Mouse (Mus musculus): ENCODE measurements around the gene D630045J12Rik.

D630045J12Rik gene

GRCm38 (mm10) chr6:38242295-38242830, 11.4 kb downstream of the D630045J12Rik start:
- DNase-seq (ENCODE audit: low read depth): no peak

GRCm38 (mm10) chr6:38241508-38241907, 12.3 kb downstream of the D630045J12Rik start:
- DNase-seq (ENCODE audit: low read depth): no peak

DNA sequence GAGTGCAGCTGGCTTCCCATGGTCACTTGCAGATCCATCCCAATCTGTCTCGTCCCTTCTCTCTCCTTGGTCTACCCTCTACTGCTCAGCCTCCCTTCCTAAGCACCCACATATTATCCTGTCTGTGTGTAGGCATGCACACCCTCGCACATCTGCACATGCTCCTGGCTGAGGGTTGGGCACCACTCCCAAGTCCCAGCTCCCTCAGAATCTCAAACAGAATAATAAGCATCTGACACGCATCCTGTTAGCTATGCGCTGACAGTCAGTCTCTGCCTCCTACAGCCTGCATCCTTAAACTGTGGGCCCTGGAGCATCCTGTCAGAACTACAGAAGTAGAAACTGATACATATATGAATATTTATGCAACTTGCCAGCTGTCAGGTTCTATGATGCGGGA, 13.2 kb downstream of the D630045J12Rik start:
- no peak for DNase-seq (ENCODE audit: low read depth)

DNA sequence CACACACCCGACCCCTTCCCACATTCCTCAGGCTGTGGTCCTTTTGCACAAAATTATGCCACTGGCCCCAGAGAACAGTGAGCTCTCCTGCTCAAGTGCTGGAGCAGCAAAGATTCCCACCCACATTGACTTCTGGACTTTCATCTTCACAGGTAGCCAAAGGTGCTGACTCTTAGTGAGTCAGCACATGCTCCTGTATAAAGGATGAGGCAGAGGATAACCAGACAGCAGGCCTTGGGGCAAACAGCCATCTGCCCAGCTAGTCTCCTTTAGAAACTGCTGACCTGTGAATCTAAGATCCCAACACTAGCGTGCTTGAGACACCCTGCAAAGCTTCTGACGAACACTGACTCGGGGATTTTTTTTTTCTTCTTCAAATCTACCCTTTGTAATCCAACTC, 15.4 kb downstream of the D630045J12Rik start:
- no peak for DNase-seq (ENCODE audit: low read depth)

DNA sequence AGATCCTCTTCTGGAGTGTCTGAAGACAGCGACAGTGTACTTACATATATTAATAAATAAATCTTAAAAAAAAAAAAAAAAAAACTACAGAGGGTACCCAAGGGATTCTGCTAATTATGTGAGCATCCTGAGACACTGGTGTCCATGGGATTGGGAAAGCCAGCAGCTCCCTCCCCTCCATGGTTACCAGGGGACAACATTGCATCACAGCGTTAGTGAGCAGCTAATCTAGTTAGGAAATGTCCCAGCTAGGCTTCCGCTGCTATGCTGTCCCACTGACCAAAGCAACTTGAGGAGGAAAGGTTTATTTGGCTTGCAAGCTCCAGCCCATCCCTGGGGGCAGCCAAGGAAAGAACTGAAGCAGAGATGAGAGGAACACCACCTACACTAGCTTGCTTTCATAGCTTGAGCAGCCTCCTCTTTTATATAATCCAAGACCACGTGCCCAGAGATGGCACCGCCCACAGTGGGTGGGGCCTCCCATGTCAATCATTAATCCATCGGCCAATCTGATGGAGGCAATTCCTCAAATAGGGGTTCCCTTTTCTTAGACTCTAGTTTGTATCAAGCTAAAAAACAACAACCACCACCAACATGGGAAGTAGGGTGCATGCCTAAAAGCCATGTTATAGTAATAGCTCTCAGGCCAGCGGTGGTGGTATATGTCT, 17.7 kb downstream of the D630045J12Rik start:
- no peak for DNase-seq (ENCODE audit: low read depth)

GRCm38 (mm10) chr6:38233803-38234202, 20.0 kb downstream of the D630045J12Rik start:
- DNase-seq (ENCODE audit: low read depth): no peak

DNA sequence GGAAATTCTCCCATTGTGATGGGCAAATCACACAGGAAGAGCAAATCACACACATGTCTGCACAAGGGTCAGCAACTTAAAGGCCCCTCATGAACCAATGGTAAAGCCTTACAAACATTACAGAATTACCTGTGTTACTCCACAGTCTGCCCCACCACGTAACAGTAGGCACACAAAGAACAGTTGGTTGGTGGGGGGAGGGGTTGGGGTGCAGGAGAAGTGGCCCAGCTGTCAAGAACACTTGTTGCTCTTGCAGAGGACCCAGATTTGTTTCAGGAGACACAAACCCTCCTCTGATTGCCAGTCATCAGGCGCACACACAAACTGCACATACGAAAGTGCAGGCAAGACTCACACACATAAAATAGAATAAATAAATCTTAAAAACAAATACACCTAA, 20.9 kb downstream of the D630045J12Rik start:
- DNase-seq (ENCODE audit: low read depth): no peak

- no peak for DNase-seq (ENCODE audit: low read depth)
These were observed 21.8 kb downstream of the D630045J12Rik start for GRCm38 (mm10) chr6:38231994-38232393.

DNA sequence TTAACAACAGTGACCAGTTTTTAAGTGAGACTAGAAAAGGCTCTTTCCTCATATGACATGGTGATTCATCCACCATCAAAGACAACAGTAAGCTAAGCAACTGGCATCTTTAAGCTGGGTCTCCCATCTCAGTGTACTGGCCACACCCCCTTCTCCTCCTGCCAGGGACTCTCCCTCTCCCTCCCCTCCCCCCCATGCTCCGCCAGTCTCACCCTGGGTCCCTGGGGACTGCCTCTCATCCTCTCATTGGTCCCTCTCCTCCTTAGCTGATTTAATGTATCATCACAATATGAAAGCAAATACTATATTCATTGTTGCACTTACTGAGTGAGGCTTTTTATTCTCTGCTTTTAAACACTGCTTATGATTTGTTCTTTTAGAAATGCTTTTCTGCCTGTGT, 29.7 kb downstream of the D630045J12Rik start:
- DNase-seq (ENCODE audit: low read depth): no peak

DNA sequence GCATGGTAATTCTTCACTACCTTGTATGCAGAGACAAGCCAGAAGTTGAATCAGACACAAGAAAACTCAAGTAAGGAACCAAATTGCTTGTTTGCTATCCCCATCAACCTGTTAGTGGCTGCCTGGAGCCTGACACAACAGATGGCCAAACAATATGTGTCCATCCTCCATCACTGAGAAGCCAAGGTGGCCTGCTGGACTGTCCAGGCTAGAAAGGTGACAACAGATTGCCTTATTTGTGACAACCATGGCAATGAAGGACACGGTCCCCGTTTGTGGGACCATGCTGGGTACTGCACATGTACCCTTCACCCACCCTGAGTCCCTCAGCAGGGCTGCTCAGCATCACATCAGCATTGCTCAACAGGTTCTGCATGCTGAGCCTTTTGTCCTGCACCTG, 34.5 kb downstream of the D630045J12Rik start:
- no peak for DNase-seq (ENCODE audit: low read depth)

DNA sequence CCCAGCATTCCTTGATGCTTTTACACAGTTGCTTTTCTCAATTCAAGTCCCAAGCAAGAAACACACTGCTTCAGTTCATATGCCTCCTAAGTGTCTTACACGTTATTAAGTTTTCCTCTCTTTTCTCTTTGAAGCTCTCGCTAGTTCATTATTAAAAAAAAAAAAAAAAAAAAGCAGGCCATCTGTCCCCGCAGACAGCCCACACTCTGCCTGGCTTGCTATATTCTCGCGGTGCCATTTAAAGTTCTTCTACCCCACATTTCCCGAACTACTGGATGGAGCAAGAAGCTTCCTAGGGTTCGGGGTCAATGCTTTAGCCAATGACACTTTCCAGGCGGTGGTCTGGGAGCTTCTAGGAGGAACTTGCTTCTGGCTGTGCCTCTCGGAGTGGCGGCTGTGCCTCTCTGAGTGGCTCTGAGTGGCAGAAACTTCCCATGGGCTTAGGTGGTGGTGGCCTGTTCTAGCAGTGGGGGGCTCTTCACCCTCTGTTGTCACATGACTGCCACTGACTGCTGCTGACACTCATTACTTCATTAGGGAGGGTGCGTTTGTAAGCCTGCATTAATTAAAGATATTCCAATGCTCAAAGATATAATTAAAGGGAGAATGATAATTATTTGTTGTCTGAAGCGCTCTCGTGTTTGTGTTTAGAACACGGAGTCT, 38.2 kb downstream of the D630045J12Rik start:
- no peak for DNase-seq (ENCODE audit: low read depth)

- no peak for DNase-seq (ENCODE audit: low read depth)
These were observed 46.2 kb downstream of the D630045J12Rik start for GRCm38 (mm10) chr6:38207621-38208020.

GRCm38 (mm10) chr6:38206941-38207531, 46.8 kb downstream of the D630045J12Rik start:
- no peak for DNase-seq (ENCODE audit: low read depth)

DNA sequence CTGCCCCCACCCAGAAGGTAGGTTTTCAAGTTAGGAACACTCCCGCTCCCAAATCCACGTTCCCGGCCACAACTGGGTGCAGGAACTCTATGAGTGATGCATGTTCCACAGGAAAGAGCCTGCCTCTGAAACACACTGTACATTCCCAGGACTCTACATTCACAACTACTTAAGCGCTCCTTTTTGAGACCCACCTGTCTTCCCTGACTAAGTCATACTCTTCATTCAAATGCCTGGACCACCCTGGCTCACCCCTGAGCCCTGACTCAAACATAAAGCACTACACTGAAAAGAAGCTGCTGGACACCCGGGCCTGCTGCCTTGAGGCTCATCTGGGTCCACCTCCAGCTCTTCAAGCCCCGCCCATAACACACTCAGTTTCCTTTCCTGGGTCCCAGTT, 48.4 kb downstream of the D630045J12Rik start:
- DNase-seq (ENCODE audit: low read depth): no peak

DNA sequence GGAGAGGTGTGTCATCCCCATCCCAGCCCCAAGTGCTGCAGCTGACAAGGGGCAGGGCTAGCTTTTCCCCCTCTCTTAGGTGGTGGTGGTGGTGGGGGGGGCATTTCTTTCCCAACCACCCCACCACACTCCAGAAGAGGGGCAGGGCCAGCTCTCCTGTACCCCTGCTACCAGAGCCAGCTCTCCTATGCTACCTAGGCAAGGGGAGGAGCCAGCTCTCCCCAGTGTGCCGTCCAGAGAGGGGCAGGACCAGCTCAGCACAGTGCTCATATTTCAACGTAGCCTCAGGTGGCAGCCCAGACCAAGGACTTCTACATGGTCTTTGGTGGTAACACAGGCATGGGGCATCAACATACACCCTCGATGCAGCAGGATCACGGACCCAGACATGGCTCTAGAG, 50.0 kb downstream of the D630045J12Rik start:
- no peak for DNase-seq (ENCODE audit: low read depth)

- no peak for DNase-seq (ENCODE audit: low read depth)
These were observed 51.0 kb downstream of the D630045J12Rik start for GRCm38 (mm10) chr6:38202816-38203215.

DNA sequence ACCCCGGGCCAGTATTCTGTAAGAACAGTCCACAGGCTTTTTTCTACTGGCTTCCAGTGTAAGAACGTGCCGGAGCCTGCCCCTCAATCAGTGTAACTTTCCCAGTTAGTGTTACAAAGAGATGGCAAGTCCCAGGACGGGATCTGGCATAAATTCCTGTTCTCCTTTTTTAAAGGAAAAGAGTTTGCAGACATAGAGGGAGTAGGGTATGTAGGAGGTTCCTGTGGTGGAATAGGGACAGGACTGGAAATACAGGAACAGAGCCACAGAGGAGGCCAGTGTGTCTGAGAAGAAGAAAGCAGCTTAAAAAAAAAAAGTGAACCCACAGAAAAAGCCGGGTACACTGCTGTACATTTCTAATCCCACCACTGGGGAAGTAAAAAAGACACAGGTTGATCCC, 52.3 kb downstream of the D630045J12Rik start:
- no peak for DNase-seq (ENCODE audit: low read depth)

DNA sequence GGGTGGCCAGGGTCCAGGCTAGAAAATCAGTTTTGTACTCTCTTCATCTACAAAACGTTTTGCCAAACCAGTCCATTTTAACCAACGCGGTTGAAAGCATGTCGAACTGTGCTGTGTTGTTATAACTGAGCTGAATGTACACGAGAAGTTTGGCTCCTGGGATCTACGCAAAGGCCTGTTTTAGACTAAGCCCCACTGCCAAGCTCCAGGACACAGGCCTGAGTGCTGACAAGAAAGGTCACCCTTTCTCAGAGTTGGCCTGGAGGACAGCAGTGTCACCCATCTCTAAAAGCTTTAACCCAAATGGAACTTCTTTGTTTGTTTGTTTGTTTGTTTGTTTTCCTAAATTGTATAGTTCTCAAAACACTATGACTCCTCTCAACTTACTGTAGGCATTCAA, 54.2 kb downstream of the D630045J12Rik start:
- DNase-seq (ENCODE audit: low read depth): no peak

- DNase-seq (ENCODE audit: low read depth): no peak
These were observed 55.1 kb downstream of the D630045J12Rik start for GRCm38 (mm10) chr6:38198727-38199126.

DNA sequence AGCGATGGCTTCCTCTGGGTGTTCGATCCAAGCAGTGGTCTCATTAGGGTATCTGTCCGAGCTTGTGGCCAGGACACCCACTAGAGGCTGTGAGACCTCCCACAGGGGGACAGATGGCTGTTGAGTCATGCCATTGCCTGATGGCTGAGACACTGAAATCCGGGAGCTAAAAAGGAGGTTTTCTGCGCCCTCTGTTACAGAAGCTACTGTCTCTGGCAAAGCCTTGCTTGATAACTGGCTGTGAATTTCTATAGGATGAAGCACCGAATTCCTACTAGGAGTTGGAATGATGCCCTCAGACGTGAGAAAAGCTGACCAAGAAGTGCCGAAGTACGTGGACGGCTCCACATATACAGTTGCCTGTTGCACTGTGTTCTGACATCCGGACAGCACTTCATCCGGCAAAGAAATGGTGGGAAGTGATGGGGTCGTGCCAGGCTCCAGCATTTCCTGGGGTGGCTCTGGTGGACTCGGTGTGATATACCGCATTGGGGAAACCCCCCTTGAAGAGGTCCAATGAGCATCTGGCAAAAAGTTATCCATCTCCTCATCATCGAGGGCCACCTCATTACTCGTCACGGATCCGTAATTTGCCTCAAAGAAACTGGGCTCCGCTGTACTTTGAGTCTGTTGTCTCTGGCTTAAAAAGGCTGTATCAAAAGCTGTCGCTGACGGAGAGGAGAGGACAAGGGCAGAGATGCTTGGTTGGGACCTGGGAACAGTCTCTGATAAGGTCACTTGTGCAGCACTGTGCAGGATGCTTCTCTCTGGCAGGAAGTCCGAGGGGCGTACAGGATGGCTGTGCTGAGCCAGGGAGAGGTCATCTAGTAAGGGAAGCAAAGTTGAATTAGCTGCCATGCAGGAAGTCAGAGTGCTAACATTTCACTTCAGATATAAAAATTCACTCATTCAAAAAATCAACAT, 57.3 kb downstream of the D630045J12Rik start:
- DNase-seq (ENCODE audit: low read depth): no peak

- DNase-seq (ENCODE audit: low read depth): no peak
These were observed 58.5 kb downstream of the D630045J12Rik start for GRCm38 (mm10) chr6:38195306-38195705.

DNA sequence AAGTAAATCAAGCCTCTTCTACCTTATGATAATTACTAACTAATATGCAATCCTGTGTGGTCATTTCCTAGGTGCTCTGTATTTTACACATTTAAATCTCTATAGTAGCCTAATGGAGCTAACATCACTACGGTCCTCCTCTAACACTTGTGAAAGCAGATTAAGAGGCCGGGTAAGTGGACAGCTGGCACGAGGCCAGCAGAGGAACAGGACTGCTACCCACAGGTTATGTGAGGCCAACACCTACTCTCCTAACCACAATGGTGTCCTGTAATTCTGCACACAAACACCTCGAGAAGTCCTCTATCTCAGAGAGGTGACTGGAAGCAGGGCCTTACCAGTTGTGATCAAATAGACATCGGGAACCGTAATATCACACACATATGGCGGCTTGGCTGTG, 59.8 kb downstream of the D630045J12Rik start:
- DNase-seq (ENCODE audit: low read depth): no peak
